25 mouse cellular contexts compared by ENCODE assay signal in genomic region chr19:50464811-50465210, GRCm38 (mm10).
A peak's percentile ranks its signal among the peaks of the same experiment; 100 is the strongest.
DNase-seq lines count a peak whose midpoint lies in the region; ATAC-seq lines count a peak whose summit lies in the region.
"Had no signal": no experiment of that assay in that cellular context is flagged by ENCODE, and none has a peak within 500 bp of the region (broad histone marks: within the 10 kb centered on the region; RNA-seq: fewer than 3 reads in every experiment).

No protein-coding gene starts in this region.

- H3K36me3 ChIP-seq in embryonic facial prominence, embryonic 14.5 days (ENCODE audit: control insufficient read depth, insufficient read depth, low read length) = no peaks in the 10 kb centered on the region
- no peaks in the 10 kb centered on the region for H3K36me3 ChIP-seq in embryonic facial prominence, embryonic 10.5 days (replicated peaks)
- H3K36me3 ChIP-seq in midbrain, embryonic 11.5 days (ENCODE audit: control insufficient read depth, insufficient read depth, low read length) = no peaks in the 10 kb centered on the region
- H3K36me3 ChIP-seq in midbrain, embryonic 16.5 days (ENCODE audit: control insufficient read depth, insufficient read depth, low read length) = no peaks in the 10 kb centered on the region
- H3K36me3 ChIP-seq: embryonic facial prominence, embryonic 13.5 days; forebrain, embryonic 15.5 days; G1E had no signal

- no peak overlapping the region for H3K4me2 ChIP-seq in embryonic facial prominence, embryonic 14.5 days (ENCODE audit: low read depth, low read length)
- H3K4me2 ChIP-seq in midbrain, embryonic 11.5 days = no peak overlapping the region
- no peak overlapping the region for H3K4me2 ChIP-seq in midbrain, embryonic 16.5 days (ENCODE audit: low read length)
- H3K4me2 ChIP-seq: embryonic facial prominence, embryonic 13.5 days; forebrain, embryonic 13.5 days; forebrain, embryonic 15.5 days had no signal

- DNase-seq in embryonic facial prominence, embryonic 14.5 days (ENCODE audit: low spot score) = peak; percentile 32
- no peak for DNase-seq in embryonic facial prominence, embryonic 10.5 days (ENCODE audit: low spot score)
- DNase-seq in kidney, adult 9 months = peak; percentile 2
- no peak for DNase-seq in kidney, adult 8-10 months
- DNase-seq in kidney, postnatal 14 days = peak; percentile 2
- no peak for DNase-seq in kidney, adult 18-20 months
- peak; percentile 65 for DNase-seq in midbrain, embryonic 11.5 days (ENCODE audit: low spot score, missing footprints)
- DNase-seq: adrenal gland, adult 8-10 months; adrenal gland, postnatal 14 days; adrenal gland, postnatal 36 days; B cell, adult 2 months; cerebellum, adult 11-12 months; cerebellum, adult 2 months; cerebellum, adult 9-10 months; cerebellum, postnatal 10 days; cerebellum, postnatal 25 days had no signal

- no peaks in the 10 kb centered on the region for H3K27me3 ChIP-seq in embryonic facial prominence, embryonic 14.5 days (replicated peaks; ENCODE audit: control insufficient read depth, insufficient read depth, low read length)
- H3K27me3 ChIP-seq in embryonic facial prominence, embryonic 10.5 days (replicated peaks; ENCODE audit: low read depth, poor library complexity, severe bottlenecking) = no peaks in the 10 kb centered on the region
- H3K27me3 ChIP-seq in midbrain, embryonic 11.5 days (ENCODE audit: control insufficient read depth, insufficient read depth, low read length) = no peaks in the 10 kb centered on the region
- H3K27me3 ChIP-seq in midbrain, embryonic 16.5 days (ENCODE audit: control insufficient read depth, insufficient read depth, low read depth, low read length) = no peaks in the 10 kb centered on the region
- H3K27me3 ChIP-seq: CH12.LX; embryonic facial prominence, embryonic 13.5 days; forebrain, embryonic 13.5 days; forebrain, embryonic 15.5 days; Patski had no signal

- no peaks in the 10 kb centered on the region for H3K9me3 ChIP-seq in embryonic facial prominence, embryonic 14.5 days (ENCODE audit: control insufficient read depth, low read length)
- H3K9me3 ChIP-seq in embryonic facial prominence, embryonic 10.5 days = no peaks in the 10 kb centered on the region
- H3K9me3 ChIP-seq in midbrain, embryonic 11.5 days (ENCODE audit: control insufficient read depth, low read length) = no peaks in the 10 kb centered on the region
- no peaks in the 10 kb centered on the region for H3K9me3 ChIP-seq in midbrain, embryonic 16.5 days (replicated peaks; ENCODE audit: control insufficient read depth, low read length, poor library complexity, severe bottlenecking)
- H3K9me3 ChIP-seq: embryonic facial prominence, embryonic 13.5 days; forebrain, embryonic 13.5 days; forebrain, embryonic 15.5 days had no signal

- H3K9ac ChIP-seq in embryonic facial prominence, embryonic 14.5 days (ENCODE audit: low read depth, low read length) = no peak overlapping the region
- H3K9ac ChIP-seq in midbrain, embryonic 11.5 days (ENCODE audit: low read length) = no peak overlapping the region
- no peak overlapping the region for H3K9ac ChIP-seq in midbrain, embryonic 16.5 days (ENCODE audit: low read depth, low read length)
- H3K9ac ChIP-seq: embryonic facial prominence, embryonic 13.5 days; forebrain, embryonic 13.5 days; forebrain, embryonic 15.5 days had no signal

- ATAC-seq in embryonic facial prominence, embryonic 14.5 days (ENCODE audit: low read depth) = no peak
- no peak for ATAC-seq in midbrain, embryonic 11.5 days (ENCODE audit: low FRiP score)
- ATAC-seq in midbrain, embryonic 16.5 days = no peak
- ATAC-seq: activated CD4-positive, CD25-positive, alpha-beta regulatory T cell, adult 4 months; CD4-positive, CD25-positive, alpha-beta regulatory T cell, adult 4 months; forebrain, embryonic 13.5 days; forebrain, embryonic 15.5 days; Patski had no signal

- no peak overlapping the region for H3K27ac ChIP-seq in embryonic facial prominence, embryonic 14.5 days (replicated peaks; ENCODE audit: low read depth, low read length)
- H3K27ac ChIP-seq in embryonic facial prominence, embryonic 10.5 days (replicated peaks) = no peak overlapping the region
- no peak overlapping the region for H3K27ac ChIP-seq in midbrain, embryonic 11.5 days (ENCODE audit: low read depth, low read length)
- no peak overlapping the region for H3K27ac ChIP-seq in midbrain, embryonic 16.5 days (ENCODE audit: low read length)
- H3K27ac ChIP-seq: embryonic facial prominence, embryonic 13.5 days; forebrain, embryonic 13.5 days; forebrain, embryonic 15.5 days had no signal

- no peak overlapping the region for H3K4me3 ChIP-seq in embryonic facial prominence, embryonic 14.5 days (ENCODE audit: low read depth, low read length)
- H3K4me3 ChIP-seq in embryonic facial prominence, embryonic 10.5 days = no peak overlapping the region
- H3K4me3 ChIP-seq in midbrain, embryonic 11.5 days (ENCODE audit: low read depth, low read length) = no peak overlapping the region
- no peak overlapping the region for H3K4me3 ChIP-seq in midbrain, embryonic 16.5 days (ENCODE audit: low read depth, low read length)
- H3K4me3 ChIP-seq: embryonic facial prominence, embryonic 13.5 days; forebrain, embryonic 13.5 days; forebrain, embryonic 15.5 days had no signal

- WGBS in embryonic facial prominence, embryonic 14.5 days = 61% methylated on average over 6 of the region's 6 CpGs
- 81% methylated on average over 6 of the region's 6 CpGs for WGBS in embryonic facial prominence, embryonic 10.5 days
- WGBS in midbrain, embryonic 11.5 days = 87% methylated on average over 6 of the region's 6 CpGs
- WGBS in midbrain, embryonic 16.5 days = 88% methylated on average over 6 of the region's 6 CpGs

- H3K4me1 ChIP-seq in embryonic facial prominence, embryonic 14.5 days (ENCODE audit: control insufficient read depth, insufficient read depth, low read length) = no peaks in the 10 kb centered on the region
- H3K4me1 ChIP-seq in embryonic facial prominence, embryonic 10.5 days = no peaks in the 10 kb centered on the region
- H3K4me1 ChIP-seq in midbrain, embryonic 11.5 days (ENCODE audit: control insufficient read depth, insufficient read depth, low read length) = no peaks in the 10 kb centered on the region
- no peaks in the 10 kb centered on the region for H3K4me1 ChIP-seq in midbrain, embryonic 16.5 days (ENCODE audit: control insufficient read depth, insufficient read depth, low read length)
- H3K4me1 ChIP-seq: embryonic facial prominence, embryonic 13.5 days; forebrain, embryonic 13.5 days; forebrain, embryonic 15.5 days had no signal

Comparison
In these comparisons a context has a peak if more than half of its experiments do, and no peak if none do; other contexts are left out.
1. DNase-seq: peak in embryonic facial prominence, embryonic 14.5 days (single experiment), kidney, adult 9 months (single experiment), kidney, postnatal 14 days (single experiment) and midbrain, embryonic 11.5 days (single experiment); none in embryonic facial prominence, embryonic 10.5 days (single experiment), kidney, adult 8-10 months (0 of 2) and kidney, adult 18-20 months (single experiment).